Comparison of ENCODE assay signal across 8 mouse cellular contexts in the genomic region with DNA sequence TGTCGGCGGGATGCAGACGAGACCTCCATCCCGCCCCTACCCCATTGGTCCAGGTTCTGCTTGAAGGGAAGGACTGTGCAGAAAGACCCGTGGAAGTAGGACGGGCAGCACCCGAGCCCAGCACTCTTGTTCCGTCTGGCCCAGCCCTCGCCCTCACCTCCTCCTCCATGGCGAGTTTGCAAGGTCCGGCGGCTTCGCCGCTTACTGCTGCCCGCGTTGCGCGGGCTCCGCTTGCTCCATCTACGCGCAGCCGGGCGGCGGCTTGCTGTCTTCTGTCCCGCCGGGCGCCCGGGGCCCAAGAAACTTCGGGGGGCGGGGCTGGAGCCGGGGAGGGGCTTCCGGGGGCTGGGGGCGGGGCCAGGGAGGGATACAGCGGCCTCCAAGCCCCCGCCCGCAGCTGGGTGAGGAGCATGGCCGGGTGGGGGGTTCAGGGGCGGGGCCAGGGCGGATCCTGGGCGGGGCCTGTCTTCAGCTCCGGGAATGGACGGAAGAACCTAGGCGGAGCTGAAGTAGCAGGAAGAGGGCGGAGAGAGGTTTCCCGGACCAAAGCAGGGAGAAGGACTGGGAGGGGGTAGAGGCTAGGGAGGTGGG. TPM values are rescaled to one million over a fixed set of nuclear protein-coding genes. Genes with fewer than 3 reads are reported as not detected.
DNase-seq lines count a peak whose midpoint lies in the region; ATAC-seq and TF ChIP-seq lines count a peak whose summit lies in the region.

Gene Plekho2, minus strand, starts transcription at position 260 of the 591 bp plus-strand sequence.

- no peaks in the 10 kb centered on the region for H3K9me3 ChIP-seq in embryonic facial prominence, embryonic 15.5 days (replicated peaks)
- no peaks in the 10 kb centered on the region for H3K9me3 ChIP-seq in kidney, embryonic 14.5 days (ENCODE audit: control insufficient read depth, low read length)

- H3K27me3 ChIP-seq in embryonic facial prominence, embryonic 15.5 days: no peaks in the 10 kb centered on the region
- no peaks in the 10 kb centered on the region for H3K27me3 ChIP-seq in kidney, embryonic 14.5 days (ENCODE audit: control insufficient read depth, insufficient read depth, low read length)
- no peaks in the 10 kb centered on the region for H3K27me3 ChIP-seq in liver, adult 2 months (ENCODE audit: control insufficient read depth, insufficient read depth, low read length)
- H3K27me3 ChIP-seq in myocyte (ENCODE audit: control insufficient read depth, insufficient read depth, insufficient read length): no peaks in the 10 kb centered on the region
- no peaks in the 10 kb centered on the region for H3K27me3 ChIP-seq in splenic B cell, adult 2 months (ENCODE audit: control insufficient read depth, insufficient read depth, low read length, poor library complexity, severe bottlenecking)

- TF ChIP-seq CTCF in bone marrow, adult 2 months (IDR thresholded peaks at IDR 0.05; ENCODE audit: control insufficient read depth, insufficient read depth, low read length): no peak
- no peak for TF ChIP-seq CTCF in liver, adult 2 months (IDR thresholded peaks at IDR 0.05; ENCODE audit: low read depth, low read length)

- H3ac ChIP-seq in myocyte (ENCODE audit: control insufficient read depth, insufficient read length): peak within 1 kb of the TSS; percentile 67

- H3K4me3 ChIP-seq in bone marrow, adult 2 months (replicated peaks; ENCODE audit: control insufficient read depth, low read depth, low read length): peak within 1 kb of the TSS; percentile 81
- peak within 1 kb of the TSS; percentile 74 for H3K4me3 ChIP-seq in embryonic facial prominence, embryonic 15.5 days (replicated peaks)
- peak within 1 kb of the TSS; percentile 64 for H3K4me3 ChIP-seq in kidney, embryonic 14.5 days (ENCODE audit: low read length)
- H3K4me3 ChIP-seq in liver, adult 2 months (ENCODE audit: insufficient read depth, low read depth, low read length): peak within 1 kb of the TSS; percentile 70
- peak within 1 kb of the TSS; percentile 70 for H3K4me3 ChIP-seq in myocyte

- peak; percentile 97 for TF ChIP-seq POLR2A in bone marrow, adult 2 months (IDR thresholded peaks at IDR 0.05; ENCODE audit: borderline replicate concordance, control insufficient read depth, low read depth, low read length)
- TF ChIP-seq POLR2A in liver, adult 2 months (IDR thresholded peaks at IDR 0.05; ENCODE audit: extremely low read depth, insufficient read depth, low read length): peak; percentile 74
- TF ChIP-seq POLR2A in myocyte (IDR thresholded peaks at IDR 0.05; ENCODE audit: insufficient read length, low read depth): peak; percentile 79

- ATAC-seq in embryonic facial prominence, embryonic 15.5 days (ENCODE audit: insufficient number of reproducible peaks, low FRiP score, low TSS enrichment, low read depth): peak; percentile 96
- ATAC-seq in kidney, embryonic 14.5 days (ENCODE audit: low FRiP score, low TSS enrichment): peak; percentile 95

- peak within 1 kb of the TSS; percentile 64 for H3K9ac ChIP-seq in embryonic facial prominence, embryonic 15.5 days
- H3K9ac ChIP-seq in kidney, embryonic 14.5 days (ENCODE audit: low read depth, low read length): peak within 1 kb of the TSS; percentile 62
- peak within 1 kb of the TSS; percentile 76 for H3K9ac ChIP-seq in liver, adult 2 months (ENCODE audit: low read depth, low read length)

- peaks cover 14% of the 10 kb centered on the region for H3K4me1 ChIP-seq in bone marrow, adult 2 months (ENCODE audit: control insufficient read depth, insufficient read depth, low read length)
- H3K4me1 ChIP-seq in embryonic facial prominence, embryonic 15.5 days: peaks cover 56% of the 10 kb centered on the region
- peaks cover 44% of the 10 kb centered on the region for H3K4me1 ChIP-seq in kidney, embryonic 14.5 days (ENCODE audit: control insufficient read depth, insufficient read depth, low read length)
- H3K4me1 ChIP-seq in liver, adult 2 months (ENCODE audit: control insufficient read depth, insufficient read depth, low read length): 0 out of 2 replicates have a peak, but pooled peaks cover 4% of the 10 kb centered on the region

- H3K4me2 ChIP-seq in embryonic facial prominence, embryonic 15.5 days (replicated peaks): peak within 1 kb of the TSS; percentile 73
- peak within 1 kb of the TSS; percentile 68 for H3K4me2 ChIP-seq in kidney, embryonic 14.5 days (replicated peaks; ENCODE audit: low read depth, low read length)
- peak within 1 kb of the TSS; percentile 99 for H3K4me2 ChIP-seq in myocyte (ENCODE audit: low read depth)

- H3K27ac ChIP-seq in bone marrow, adult 2 months (ENCODE audit: control insufficient read depth, insufficient read depth, low read depth, low read length, poor library complexity): peak within 1 kb of the TSS; percentile 94
- peak within 1 kb of the TSS; percentile 90 for H3K27ac ChIP-seq in embryonic facial prominence, embryonic 15.5 days (replicated peaks)
- peak within 1 kb of the TSS; percentile 49 for H3K27ac ChIP-seq in kidney, embryonic 14.5 days (ENCODE audit: low read depth, low read length)
- H3K27ac ChIP-seq in liver, adult 2 months (replicated peaks; ENCODE audit: insufficient read depth, low read depth, low read length): peak within 1 kb of the TSS; percentile 39

- no peaks in the 10 kb centered on the region for H3K79me2 ChIP-seq in liver, adult 2 months (ENCODE audit: control insufficient read depth, insufficient read depth, low read length)
- H3K79me2 ChIP-seq in myocyte (ENCODE audit: control insufficient read depth, insufficient read depth): peaks cover 44% of the 10 kb centered on the region

- no peaks in the 10 kb centered on the region for H3K36me3 ChIP-seq in embryonic facial prominence, embryonic 15.5 days
- no peaks in the 10 kb centered on the region for H3K36me3 ChIP-seq in kidney, embryonic 14.5 days (ENCODE audit: control insufficient read depth, insufficient read depth, low read length)
- H3K36me3 ChIP-seq in liver, adult 2 months (ENCODE audit: control insufficient read depth, insufficient read depth, low read length): no peaks in the 10 kb centered on the region
- H3K36me3 ChIP-seq in myocyte (ENCODE audit: control insufficient read depth, insufficient read depth): peaks cover 4% of the 10 kb centered on the region
- no peaks in the 10 kb centered on the region for H3K36me3 ChIP-seq in splenic B cell, adult 2 months (ENCODE audit: control insufficient read depth, insufficient read depth, low read length, poor library complexity, severe bottlenecking)

- DNase-seq in A20 (ENCODE audit: low read depth, low spot score): peak; percentile 96
- peak; percentile 93 to 94 for DNase-seq in heart, adult 9 months (ENCODE audit: low spot score in 2 of 2)
- DNase-seq in liver, adult 2 months (ENCODE audit: extremely low read depth, low read depth, low spot score): peak; percentile 73
- DNase-seq in splenic B cell, adult 2 months (ENCODE audit: low read depth, low spot score): peak; percentile 96

- WGBS in bone marrow, adult 2 months: 1% methylated on average over 45 of the region's 45 CpGs
- under 1% methylated on average over 40 of the region's 45 CpGs for WGBS in embryonic facial prominence, embryonic 15.5 days
- under 1% methylated on average over 45 of the region's 45 CpGs for WGBS in kidney, embryonic 14.5 days
- WGBS in liver, adult 2 months: 2% methylated on average over 45 of the region's 45 CpGs

TF ChIP-seq in myocyte, 11 proteins besides CTCF, POLR2A, EP300 and RAD21:
- TF ChIP-seq POLR2AphosphoS2 (IDR thresholded peaks at IDR 0.05; ENCODE audit: insufficient read length, low read depth) (peak; percentile 75), TCF12 (IDR thresholded peaks at IDR 0.05; ENCODE audit: insufficient read depth, poor library complexity, severe bottlenecking) (no peak), MYOD1 (IDR thresholded peaks at IDR 0.05; ENCODE audit: control insufficient read depth in 1 of 3, insufficient read length in 2 of 3, low read depth in 2 of 3) (no peak), SRF (IDR thresholded peaks at IDR 0.05; ENCODE audit: control insufficient read depth, insufficient read length, low read depth) (no peak), REST (IDR thresholded peaks at IDR 0.05; ENCODE audit: insufficient read depth, insufficient read length) (no peak), MYOG (IDR thresholded peaks at IDR 0.05; ENCODE audit: control insufficient read depth in 1 of 3, insufficient read depth in 1 of 3, insufficient read length in 2 of 3, low read depth in 2 of 3) (no peak)

RNA-seq across cellular contexts. Expression of gene Plekho2, which starts in this region (rescaled TPM):
- polyA plus RNA-seq in bone marrow, adult 2 months (2011; ENCODE audit: insufficient read depth, insufficient read length, low replicate concordance, missing spikeins): 25.7 and 55.0 TPM in 2 replicates
- 15.0 and 16.0 TPM in 2 replicates for polyA plus RNA-seq in embryonic facial prominence, embryonic 15.5 days (2015; fragmentation: Nextera tagmentation; extraction: Ambion mirVana)
- 10.8 and 14.1 TPM in 2 replicates for polyA plus RNA-seq in kidney, embryonic 14.5 days (2014; fragmentation: Nextera tagmentation; extraction: Ambion mirVana)
- total RNA-seq in liver, adult 2 months (2014; rRNA removed): 1.4 and 2.2 TPM in 2 replicates
- polyA plus RNA-seq in liver, adult 2 months (2012; rRNA removed): 2.9 and 5.4 TPM in 2 replicates
- polyA plus RNA-seq in myocyte (2012; fragmentation: generic; extraction: Trizol): 14.6 TPM

Comparison
In these comparisons a context has a peak if more than half of its experiments do, and no peak if none do; other contexts are left out.
1. Peak in every context shown above with its lines: DNase-seq, ATAC-seq, H3K4me3 ChIP-seq and H3K27ac ChIP-seq.
2. H3K27ac ChIP-seq: peak in every context shown above with its lines; median percentile 94 in bone marrow, adult 2 months; 90 in embryonic facial prominence, embryonic 15.5 days; 49 in kidney, embryonic 14.5 days; 39 in liver, adult 2 months.